Mouse (Mus musculus) intestine, embryonic 16.5 days (tissue): Measurements from ENCODE around the gene Dhx9. TPM values are rescaled to one million over a fixed set of nuclear protein-coding genes. Genes with fewer than 3 reads are reported as not detected.
"Not testable (repeated sequence)": the region's sequence is repeated elsewhere in the genome, so short reads cannot be mapped to it uniquely, and the experiment has no call there.

ENCODE experiments used
- ATAC-seq: fragments of 200-750 bp; cut with Nextera tagmentation; 2 replicates; pipeline ENCODE4 v1.8.0; 2017; ENCODE audit warnings: moderate TSS enrichment, moderate library complexity
- H3K27ac ChIP-seq: fragments of 300-500 bp; sonication (generic); 2 replicates; pipeline ENCODE4 v1.5.1; 2014; ENCODE audit warnings: mild to moderate bottlenecking, low read length
- H3K27me3 ChIP-seq: fragments of 300-500 bp; sonication (generic); replicated peaks from 2 replicates; pipeline ENCODE4 v1.6.1; 2014; ENCODE audit warnings: low read length, control low read depth, mixed read lengths; ENCODE audit not compliant: control insufficient read depth, insufficient read depth
- H3K36me3 ChIP-seq: fragments of 300-500 bp; sonication (generic); 2 replicates; pipeline ENCODE4 v1.6.1; 2014; ENCODE audit warnings: low read length, control low read depth; ENCODE audit not compliant: control insufficient read depth, insufficient read depth
- H3K4me1 ChIP-seq: fragments of 300-500 bp; sonication (generic); 2 replicates; pipeline ENCODE4 v1.6.1; 2014; ENCODE audit warnings: low read length, control low read depth, mixed read lengths; ENCODE audit not compliant: control insufficient read depth, insufficient read depth
- H3K4me2 ChIP-seq: fragments of 300-500 bp; sonication (generic); 2 replicates; pipeline ENCODE4 v1.6.1; 2014; ENCODE audit warnings: low read depth, low read length, control low read depth
- H3K4me3 ChIP-seq: fragments of 300-500 bp; sonication (generic); 2 replicates; pipeline ENCODE4 v1.5.1; 2014; ENCODE audit warnings: mild to moderate bottlenecking, low read length
- H3K9ac ChIP-seq: fragments of 300-500 bp; sonication (generic); 2 replicates; pipeline ENCODE4 v1.6.1; 2014; ENCODE audit warnings: low read depth, low read length
- H3K9me3 ChIP-seq: fragments of 300-500 bp; sonication (generic); 2 replicates; pipeline ENCODE4 v1.6.1; 2016; ENCODE audit warnings: low read length, control low read depth; ENCODE audit not compliant: control insufficient read depth
- WGBS: fragments of 180-500 bp; shearing (Covaris S2); extraction: QIAGEN DNeasy Blood & Tissue Kit; methylation state at CpG from one replicate; pipeline ENCODE4 v1.1.7; 2014; 5-methylcytosine and 5-hydroxymethylcytosine counted together
- polyA plus RNA-seq: library from polyadenylated mRNA; unstranded; fragments of >200 nt; fragmentation: Nextera tagmentation; extraction: Ambion mirVana; gene quantifications from 2 replicates; pipeline ENCODE4 v1.2.1, GENCODE M21; 2015

Gene Dhx9
- polyA plus RNA-seq, 1 experiment from 2014 or later: 18.1 TPM

GRCm38 (mm10) chr1:153433851-153434589 lies 53.4 kb downstream of the Dhx9 start:
- no peak for ATAC-seq
- Histone ChIP-seq H3K9ac (no peak overlapping the region), H3K9me3 (no peaks in the 10 kb centered on the region), H3K27ac (no peak overlapping the region), H3K4me1 (no peaks in the 10 kb centered on the region), H3K4me2 (no peak overlapping the region), H3K27me3 (no peaks in the 10 kb centered on the region), H3K36me3 (no peaks in the 10 kb centered on the region), H3K4me3 (no peak overlapping the region)
- WGBS: 81% methylated on average over 5 of the region's 5 CpGs

GRCm38 (mm10) chr1:153432329-153432728 lies 55.1 kb downstream of the Dhx9 start:
- Histone ChIP-seq H3K4me3 (no peak overlapping the region), H3K27ac (no peak overlapping the region), H3K9ac (no peak overlapping the region), H3K9me3 (no peaks in the 10 kb centered on the region), H3K27me3 (no peaks in the 10 kb centered on the region), H3K36me3 (no peaks in the 10 kb centered on the region), H3K4me1 (no peaks in the 10 kb centered on the region), H3K4me2 (no peak overlapping the region)
- WGBS: 100% methylated on average over 2 of the region's 2 CpGs
- ATAC-seq: no peak

DNA sequence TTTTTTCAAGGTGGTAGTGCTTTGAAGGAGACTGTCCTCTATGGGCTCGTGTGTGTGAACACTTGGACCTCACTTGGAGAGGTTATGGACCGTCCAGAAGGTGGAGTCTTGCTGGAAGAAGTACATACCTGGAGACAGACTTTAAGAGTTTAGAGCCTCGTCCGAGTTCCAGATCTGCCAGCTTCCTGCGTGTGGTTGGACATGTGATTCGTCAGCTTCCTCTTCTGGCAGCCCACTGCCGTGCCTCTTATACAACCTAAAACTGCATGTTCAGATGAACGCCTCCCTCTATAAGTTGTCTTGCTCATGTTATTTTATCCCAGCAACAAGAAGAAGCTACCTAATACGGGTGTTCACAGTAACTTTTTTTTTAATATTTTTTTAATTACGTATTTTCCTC lies 55.8 kb downstream of the Dhx9 start:
- Histone ChIP-seq H3K9me3 (no peaks in the 10 kb centered on the region), H3K4me3 (no peak overlapping the region), H3K36me3 (no peaks in the 10 kb centered on the region), H3K4me2 (no peak overlapping the region), H3K27ac (no peak overlapping the region), H3K27me3 (no peaks in the 10 kb centered on the region), H3K9ac (no peak overlapping the region), H3K4me1 (no peaks in the 10 kb centered on the region)
- 78% methylated on average over 10 of the region's 10 CpGs for WGBS
- no peak for ATAC-seq

GRCm38 (mm10) chr1:153431158-153431557 lies 56.3 kb downstream of the Dhx9 start:
- no peaks in the 10 kb centered on the region for H3K4me1 ChIP-seq
- no peaks in the 10 kb centered on the region for H3K36me3 ChIP-seq
- H3K9me3 ChIP-seq: no peaks in the 10 kb centered on the region
- H3K4me2 ChIP-seq: no peak overlapping the region
- no peak overlapping the region for H3K27ac ChIP-seq
- H3K27me3 ChIP-seq: no peaks in the 10 kb centered on the region
- H3K4me3 ChIP-seq: no peak overlapping the region
- no peak overlapping the region for H3K9ac ChIP-seq
- 73% methylated on average over 7 of the region's 7 CpGs for WGBS
- ATAC-seq: no peak

DNA sequence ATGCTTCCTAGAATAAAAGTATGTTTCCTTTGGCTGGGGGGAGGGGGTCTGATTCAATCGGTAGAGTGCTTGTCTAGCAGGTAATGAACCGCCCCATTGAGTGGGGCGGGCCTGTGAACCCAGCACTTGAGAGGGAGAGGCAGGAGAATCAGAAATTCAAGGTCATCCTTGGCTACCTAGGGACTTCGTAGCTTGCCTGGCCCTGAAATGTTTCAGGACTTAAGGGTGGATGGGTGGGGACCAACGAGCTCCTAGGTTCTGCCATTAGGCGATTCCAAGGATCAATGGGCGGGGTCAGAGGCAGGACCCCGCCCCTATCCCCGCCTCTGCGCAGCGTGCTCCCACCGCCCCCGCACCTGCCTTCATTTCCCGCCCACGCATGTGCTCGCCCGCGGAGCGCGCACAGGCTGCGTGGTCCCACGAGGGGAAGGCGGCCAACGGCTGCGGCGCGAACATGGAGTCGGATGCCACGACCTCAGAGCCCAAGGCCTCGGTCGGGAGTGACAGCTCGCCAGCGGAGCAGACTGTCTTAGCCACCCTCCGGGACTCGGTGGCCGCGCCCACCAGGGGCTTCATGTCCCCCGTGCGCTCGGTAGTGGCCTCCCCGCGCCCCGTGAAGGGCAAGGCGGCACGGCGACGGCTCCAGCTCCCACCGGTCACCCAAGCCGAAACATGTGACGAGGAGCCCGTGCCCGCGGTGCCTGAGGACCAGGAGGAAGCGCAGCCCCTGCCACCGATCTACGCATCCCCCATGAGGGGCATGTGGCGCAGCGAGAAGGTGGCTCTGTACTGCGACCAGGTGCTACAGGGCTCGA lies 62.5 kb downstream of the Dhx9 start, which contains the start of gene Shcbp1l:
Gene Shcbp1l (plus strand): TSS at position 393 of the 815 bp plus-strand sequence.
- peak within 1 kb of the TSS; percentile 62 for H3K4me3 ChIP-seq
- H3K9me3 ChIP-seq: no peaks in the 10 kb centered on the region
- no peaks in the 10 kb centered on the region for H3K36me3 ChIP-seq
- peak; percentile 95 for ATAC-seq
- 2% methylated on average over 60 of the region's 60 CpGs for WGBS
- no peak within 1 kb of the TSS for H3K27ac ChIP-seq
- 0 out of 2 replicates have a peak, but pooled peaks cover 6% of the 10 kb centered on the region for H3K27me3 ChIP-seq
- H3K9ac ChIP-seq: peak within 1 kb of the TSS; percentile 66
- H3K4me2 ChIP-seq: peak within 1 kb of the TSS; percentile 99
- peaks cover 6% of the 10 kb centered on the region for H3K4me1 ChIP-seq

- H3K27ac ChIP-seq: no peak overlapping the region
- 0 out of 2 replicates have a peak, but pooled peaks cover 6% of the 10 kb centered on the region for H3K27me3 ChIP-seq
- peak; percentile 62 for ATAC-seq
- H3K36me3 ChIP-seq: no peaks in the 10 kb centered on the region
- peaks cover 6% of the 10 kb centered on the region for H3K4me1 ChIP-seq
- H3K9me3 ChIP-seq: no peaks in the 10 kb centered on the region
- peak overlapping the region; percentile 62; the same call in 1 of the 2 replicates for H3K4me3 ChIP-seq
- H3K4me2 ChIP-seq: peak overlapping the region; percentile 99
- 22% methylated on average over 12 of the region's 12 CpGs for WGBS
- H3K9ac ChIP-seq: 0 out of 2 replicates have a peak overlapping the region, but pooled peaks have one; percentile 66
These were observed 63.2 kb downstream of the Dhx9 start for GRCm38 (mm10) chr1:153424271-153424670.

GRCm38 (mm10) chr1:153417805-153418204 lies 69.7 kb downstream of the Dhx9 start:
- not testable (repeated sequence) for H3K4me3 ChIP-seq, H3K4me1 ChIP-seq, H3K27ac ChIP-seq, H3K36me3 ChIP-seq, H3K4me2 ChIP-seq, H3K9ac ChIP-seq, H3K9me3 ChIP-seq, H3K27me3 ChIP-seq, ATAC-seq
- 69% methylated on average over 4 of the region's 4 CpGs for WGBS

- not testable (repeated sequence) for H3K4me2 ChIP-seq, ATAC-seq, H3K9ac ChIP-seq, H3K4me1 ChIP-seq, H3K36me3 ChIP-seq, H3K27ac ChIP-seq, H3K4me3 ChIP-seq, H3K27me3 ChIP-seq, H3K9me3 ChIP-seq
- 69% methylated on average over 3 of the region's 3 CpGs for WGBS
These were observed 71.1 kb downstream of the Dhx9 start for GRCm38 (mm10) chr1:153416271-153416832.

DNA sequence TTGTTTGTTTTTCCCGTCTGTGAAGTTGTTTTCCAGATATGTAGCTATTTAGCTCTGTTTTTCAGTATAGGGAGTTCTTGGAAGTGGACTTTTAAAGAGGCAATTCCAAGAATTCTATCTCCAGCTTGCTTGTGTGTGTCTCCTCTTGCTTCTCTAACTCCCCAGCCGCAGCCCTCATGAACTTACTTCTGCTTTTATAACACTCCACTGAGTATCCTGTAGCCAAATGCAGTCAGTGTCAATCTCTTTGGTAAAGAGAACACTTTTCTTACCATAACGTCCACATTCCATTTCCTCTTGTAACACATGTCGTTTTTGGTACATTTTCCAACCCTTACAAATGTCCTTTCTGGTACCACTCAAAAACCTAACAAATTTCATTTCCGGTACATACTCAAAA lies 71.7 kb downstream of the Dhx9 start:
- H3K27me3 ChIP-seq, H3K4me1 ChIP-seq, H3K36me3 ChIP-seq, ATAC-seq, H3K4me3 ChIP-seq, H3K9me3 ChIP-seq, H3K9ac ChIP-seq, H3K4me2 ChIP-seq, H3K27ac ChIP-seq: not testable (repeated sequence)
- WGBS: 78% methylated on average over 2 of the region's 5 CpGs
